Mouse (Mus musculus): ENCODE data around the gene Sez6. TPM values are rescaled to one million over a fixed set of nuclear protein-coding genes. Genes with fewer than 3 reads are reported as not detected.

Sez6 gene
- polyA plus RNA-seq, 1 experiment from 2014 or later: not detected

- H3K4me3 ChIP-seq (ENCODE audit: inconsistent target): no peak overlapping the region
- H3K27ac ChIP-seq: no peak overlapping the region
- WGBS (ENCODE audit: missing documents): 50% methylated on average over 12 of the region's 12 CpGs
- no peaks in the 10 kb centered on the region for H3K79me2 ChIP-seq (ENCODE audit: inconsistent target)
- no peaks in the 10 kb centered on the region for H3K36me3 ChIP-seq (ENCODE audit: inconsistent target)
Measured at GRCm38 (mm10) chr11:77950125-77950685, 19.6 kb downstream of the Sez6 start.

- no peak overlapping the region for H3K27ac ChIP-seq
- WGBS (ENCODE audit: missing documents): 60% methylated on average over 5 of the region's 5 CpGs
- no peaks in the 10 kb centered on the region for H3K36me3 ChIP-seq (ENCODE audit: inconsistent target)
- H3K79me2 ChIP-seq (ENCODE audit: inconsistent target): no peaks in the 10 kb centered on the region
- no peak overlapping the region for H3K4me3 ChIP-seq (ENCODE audit: inconsistent target)
Measured at GRCm38 (mm10) chr11:77950797-77951228, 20.2 kb downstream of the Sez6 start.

- no peak overlapping the region for H3K4me3 ChIP-seq (ENCODE audit: inconsistent target)
- no peaks in the 10 kb centered on the region for H3K79me2 ChIP-seq (ENCODE audit: inconsistent target)
- H3K36me3 ChIP-seq (ENCODE audit: inconsistent target): no peaks in the 10 kb centered on the region
- H3K27ac ChIP-seq: no peak overlapping the region
- 40% methylated on average over 8 of the region's 9 CpGs for WGBS (ENCODE audit: missing documents)
Measured at GRCm38 (mm10) chr11:77953671-77954070, 23.1 kb downstream of the Sez6 start.

- H3K36me3 ChIP-seq (ENCODE audit: inconsistent target): no peaks in the 10 kb centered on the region
- WGBS (ENCODE audit: missing documents): 67% methylated on average over 3 of the region's 3 CpGs
- no peak overlapping the region for H3K4me3 ChIP-seq (ENCODE audit: inconsistent target)
- no peaks in the 10 kb centered on the region for H3K79me2 ChIP-seq (ENCODE audit: inconsistent target)
- no peak overlapping the region for H3K27ac ChIP-seq
Measured at GRCm38 (mm10) chr11:77956428-77956827, 25.8 kb downstream of the Sez6 start.

- Histone ChIP-seq H3K27ac (no peak overlapping the region), H3K36me3 (ENCODE audit: inconsistent target) (no peaks in the 10 kb centered on the region), H3K4me3 (ENCODE audit: inconsistent target) (no peak overlapping the region), H3K79me2 (ENCODE audit: inconsistent target) (no peaks in the 10 kb centered on the region)
- 95% methylated on average over 2 of the region's 2 CpGs for WGBS (ENCODE audit: missing documents)
Measured at GRCm38 (mm10) chr11:77958268-77958667, 27.7 kb downstream of the Sez6 start.

- no peaks in the 10 kb centered on the region for H3K79me2 ChIP-seq (ENCODE audit: inconsistent target)
- H3K36me3 ChIP-seq (ENCODE audit: inconsistent target): no peaks in the 10 kb centered on the region
- H3K4me3 ChIP-seq (ENCODE audit: inconsistent target): no peak overlapping the region
- 76% methylated on average over 9 of the region's 9 CpGs for WGBS (ENCODE audit: missing documents)
- no peak overlapping the region for H3K27ac ChIP-seq
Measured at GRCm38 (mm10) chr11:77958932-77959331, 28.3 kb downstream of the Sez6 start.

- no peaks in the 10 kb centered on the region for H3K79me2 ChIP-seq (ENCODE audit: inconsistent target)
- H3K4me3 ChIP-seq (ENCODE audit: inconsistent target): no peak overlapping the region
- WGBS (ENCODE audit: missing documents): 63% methylated on average over 9 of the region's 9 CpGs
- H3K36me3 ChIP-seq (ENCODE audit: inconsistent target): no peaks in the 10 kb centered on the region
- H3K27ac ChIP-seq: no peak overlapping the region
Measured at GRCm38 (mm10) chr11:77960199-77960598, 29.6 kb downstream of the Sez6 start.

- no peaks in the 10 kb centered on the region for H3K79me2 ChIP-seq (ENCODE audit: inconsistent target)
- 38% methylated on average over 4 of the region's 5 CpGs for WGBS (ENCODE audit: missing documents)
- H3K4me3 ChIP-seq (ENCODE audit: inconsistent target): no peak overlapping the region
- no peaks in the 10 kb centered on the region for H3K36me3 ChIP-seq (ENCODE audit: inconsistent target)
- no peak overlapping the region for H3K27ac ChIP-seq
Measured at GRCm38 (mm10) chr11:77960898-77961297, 30.3 kb downstream of the Sez6 start.

- WGBS (ENCODE audit: missing documents): 96% methylated on average over 10 of the region's 10 CpGs
Measured at GRCm38 (mm10) chr11:77962946-77963345, 32.3 kb downstream of the Sez6 start.

GRCm38 (mm10) chr11:77964415-77965095, 34.0 kb downstream of the Sez6 start:
- H3K4me3 ChIP-seq (ENCODE audit: inconsistent target): no peak overlapping the region
- H3K36me3 ChIP-seq (ENCODE audit: inconsistent target): no peaks in the 10 kb centered on the region
- no peak overlapping the region for H3K27ac ChIP-seq
- no peaks in the 10 kb centered on the region for H3K79me2 ChIP-seq (ENCODE audit: inconsistent target)
- WGBS (ENCODE audit: missing documents): 42% methylated on average over 19 of the region's 19 CpGs

More at GRCm38 (mm10) chr11:77962946-77963345, 32.3 kb downstream of the Sez6 start:
- Histone ChIP-seq H3K79me2 (ENCODE audit: inconsistent target) (no peaks in the 10 kb centered on the region), H3K27ac (no peak overlapping the region), H3K4me3 (ENCODE audit: inconsistent target) (no peak overlapping the region), H3K36me3 (ENCODE audit: inconsistent target) (no peaks in the 10 kb centered on the region)

GRCm38 (mm10) chr11:77965101-77966036, 34.8 kb downstream of the Sez6 start:
- Histone ChIP-seq H3K27ac (no peak overlapping the region), H3K4me3 (ENCODE audit: inconsistent target) (no peak overlapping the region), H3K79me2 (ENCODE audit: inconsistent target) (no peaks in the 10 kb centered on the region), H3K36me3 (ENCODE audit: inconsistent target) (no peaks in the 10 kb centered on the region)
- 82% methylated on average over 17 of the region's 17 CpGs for WGBS (ENCODE audit: missing documents)

- H3K36me3 ChIP-seq (ENCODE audit: inconsistent target): no peaks in the 10 kb centered on the region
- no peak overlapping the region for H3K27ac ChIP-seq
Measured at GRCm38 (mm10) chr11:77966037-77966391, 35.4 kb downstream of the Sez6 start.

GRCm38 (mm10) chr11:77967114-77967513, 36.5 kb downstream of the Sez6 start:
- Histone ChIP-seq H3K36me3 (ENCODE audit: inconsistent target) (no peaks in the 10 kb centered on the region), H3K4me3 (ENCODE audit: inconsistent target) (no peak overlapping the region), H3K27ac (no peak overlapping the region), H3K79me2 (ENCODE audit: inconsistent target) (no peaks in the 10 kb centered on the region)
- 2% methylated on average over 4 of the region's 4 CpGs for WGBS (ENCODE audit: missing documents)

More at GRCm38 (mm10) chr11:77966037-77966391, 35.4 kb downstream of the Sez6 start:
- no peak overlapping the region for H3K4me3 ChIP-seq (ENCODE audit: inconsistent target)
- H3K79me2 ChIP-seq (ENCODE audit: inconsistent target): no peaks in the 10 kb centered on the region
- 79% methylated on average over 5 of the region's 5 CpGs for WGBS (ENCODE audit: missing documents)

GRCm38 (mm10) chr11:77968786-77969185, 38.2 kb downstream of the Sez6 start:
- H3K79me2 ChIP-seq (ENCODE audit: inconsistent target): no peaks in the 10 kb centered on the region
- 100% methylated on average over 1 of the region's 4 CpGs for WGBS (ENCODE audit: missing documents)
- H3K36me3 ChIP-seq (ENCODE audit: inconsistent target): no peaks in the 10 kb centered on the region
- no peak overlapping the region for H3K27ac ChIP-seq
- no peak overlapping the region for H3K4me3 ChIP-seq (ENCODE audit: inconsistent target)

- H3K36me3 ChIP-seq (ENCODE audit: inconsistent target): no peaks in the 10 kb centered on the region
- no peaks in the 10 kb centered on the region for H3K79me2 ChIP-seq (ENCODE audit: inconsistent target)
- WGBS (ENCODE audit: missing documents): 92% methylated on average over 6 of the region's 6 CpGs
- H3K27ac ChIP-seq: no peak overlapping the region
- H3K4me3 ChIP-seq (ENCODE audit: inconsistent target): no peak overlapping the region
Measured at GRCm38 (mm10) chr11:77970718-77971117, 40.1 kb downstream of the Sez6 start.
